Mouse (Mus musculus) heart, postnatal 0 days (tissue): ENCODE measurements at regions not wholly inside any gene's neighbourhood (a gene's known extent, or its start where the extent isn't known, plus 50 kb on each side); places are given as distances from the start of the nearest gene placed in this dataset.

Experiments used
- CTCF ChIP-seq: IDR thresholded peaks from 2 replicates; pipeline ENCODE4 v1.5.1; 2016; ENCODE audit warnings: antibody characterized with exemption, control low read depth, low read depth
- EP300 ChIP-seq: IDR thresholded peaks from 2 replicates; pipeline ENCODE4 v1.6.1; 2016; ENCODE audit warnings: antibody characterized with exemption, low read depth

DNA sequence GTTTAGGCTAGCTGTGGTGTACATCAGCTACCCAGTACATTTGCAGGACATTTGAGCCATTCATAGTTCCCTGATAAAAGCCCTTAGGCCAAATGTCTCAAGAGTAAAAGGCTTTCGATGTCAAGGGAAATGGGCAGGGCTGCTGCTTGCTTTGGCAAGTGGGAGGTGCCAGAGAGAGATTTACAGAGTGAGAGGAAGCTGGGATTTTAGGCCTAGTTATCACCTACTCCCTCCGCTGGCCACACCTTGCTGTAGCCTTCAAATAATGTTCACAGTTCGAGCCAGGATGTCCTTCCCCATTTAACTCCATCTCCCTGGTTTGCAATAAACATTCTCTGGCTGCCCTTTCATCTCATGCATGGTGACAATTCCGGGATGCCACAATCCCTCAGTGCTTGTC lies 527.2 kb upstream of the Btbd3 start:
- peak; percentile 20 for TF ChIP-seq CTCF
- TF ChIP-seq EP300: no peak
